In genomic region chr11:72566816-72567338, GRCm38 (mm10) we compare ENCODE assay signal across 17 mouse cellular contexts. TPM values are rescaled to one million over a fixed set of nuclear protein-coding genes. Genes with fewer than 3 reads are reported as not detected.
A peak's percentile ranks its signal among the peaks of the same experiment; 100 is the strongest.
DNase-seq lines count a peak whose midpoint lies in the region; ATAC-seq lines count a peak whose summit lies in the region.
"Had no signal": no experiment of that assay in that cellular context is flagged by ENCODE, and none has a peak within 500 bp of the region (broad histone marks: within the 10 kb centered on the region; RNA-seq: fewer than 3 reads in every experiment).

No protein-coding gene starts in this region.

- H3K4me1 ChIP-seq in kidney, embryonic 16.5 days (ENCODE audit: insufficient read depth, low read length): peaks cover 11% of the 10 kb centered on the region
- H3K4me1 ChIP-seq in hindbrain, embryonic 12.5 days: no peaks in the 10 kb centered on the region
- H3K4me1 ChIP-seq: limb, embryonic 10.5 days; midbrain, embryonic 15.5 days; neural tube, embryonic 13.5 days had no signal

- peak; percentile 50 for ATAC-seq in kidney, embryonic 16.5 days (ENCODE audit: low FRiP score, low TSS enrichment)
- peak; percentile 86 for ATAC-seq in frontal cortex, adult (ENCODE audit: low TSS enrichment)
- ATAC-seq in hindbrain, embryonic 12.5 days (ENCODE audit: low FRiP score): no peak
- ATAC-seq: activated CD4-positive, CD25-positive, alpha-beta regulatory T cell, adult 4 months; midbrain, embryonic 15.5 days had no signal

- peak overlapping the region; percentile 13; the same call in 1 of the 2 replicates for H3K4me2 ChIP-seq in kidney, embryonic 16.5 days (replicated peaks; ENCODE audit: low read depth, low read length)
- no peak overlapping the region for H3K4me2 ChIP-seq in hindbrain, embryonic 12.5 days (replicated peaks)
- H3K4me2 ChIP-seq: midbrain, embryonic 15.5 days; neural tube, embryonic 13.5 days had no signal

- no peak for DNase-seq in kidney, adult 18-20 months
- DNase-seq in layer of hippocampus, postnatal 10 days (ENCODE audit: low spot score in 2 of 2): peak; percentile 41 to 63
- peak; percentile 81 to 89 for DNase-seq in left cerebral cortex, postnatal 36 days (ENCODE audit: low spot score in 2 of 2)
- no peak for DNase-seq in heart, postnatal 4 days
- no peak for DNase-seq in cerebellum, postnatal 10 days
- DNase-seq: B cell, adult 2 months; cerebellum, adult 18-20 months; thymus, postnatal 25 days had no signal

- H3K27me3 ChIP-seq in kidney, embryonic 16.5 days (ENCODE audit: insufficient read depth, low read length): no peaks in the 10 kb centered on the region
- peaks cover 5% of the 10 kb centered on the region for H3K27me3 ChIP-seq in hindbrain, embryonic 12.5 days
- H3K27me3 ChIP-seq: midbrain, embryonic 15.5 days had no signal

- no peak overlapping the region for H3K27ac ChIP-seq in kidney, embryonic 16.5 days (ENCODE audit: low read length)
- H3K27ac ChIP-seq in hindbrain, embryonic 12.5 days: no peak overlapping the region
- H3K27ac ChIP-seq: embryonic facial prominence, embryonic 10.5 days; limb, embryonic 10.5 days; macrophage; midbrain, embryonic 15.5 days; neural tube, embryonic 13.5 days had no signal

- WGBS in kidney, embryonic 16.5 days: 20% methylated on average over 10 of the region's 10 CpGs
- WGBS in hindbrain, embryonic 12.5 days: 36% methylated on average over 10 of the region's 10 CpGs

- no peaks in the 10 kb centered on the region for H3K36me3 ChIP-seq in kidney, embryonic 16.5 days (ENCODE audit: insufficient read depth, low read length)
- H3K36me3 ChIP-seq in hindbrain, embryonic 12.5 days: no peaks in the 10 kb centered on the region
- H3K36me3 ChIP-seq: embryonic facial prominence, embryonic 10.5 days; limb, embryonic 10.5 days; midbrain, embryonic 15.5 days; neural tube, embryonic 13.5 days had no signal

- intact Hi-C loops in left cerebral cortex, postnatal 36 days (cut with DNase I): loop anchor here (2.0 kb wide), 1 partner anchor 74 kb away; no protein-coding TSS in a partner anchor

- H3K9ac ChIP-seq in kidney, embryonic 16.5 days (replicated peaks; ENCODE audit: low read length): no peak overlapping the region
- no peak overlapping the region for H3K9ac ChIP-seq in hindbrain, embryonic 12.5 days
- H3K9ac ChIP-seq: midbrain, embryonic 15.5 days; neural tube, embryonic 13.5 days had no signal

- H3K4me3 ChIP-seq in kidney, embryonic 16.5 days (ENCODE audit: low read length): no peak overlapping the region
- H3K4me3 ChIP-seq in hindbrain, embryonic 12.5 days: no peak overlapping the region
- H3K4me3 ChIP-seq: embryonic facial prominence, embryonic 10.5 days; limb, embryonic 10.5 days; midbrain, embryonic 15.5 days; neural tube, embryonic 13.5 days had no signal

- H3K9me3 ChIP-seq in kidney, embryonic 16.5 days (ENCODE audit: low read length): no peaks in the 10 kb centered on the region
- no peaks in the 10 kb centered on the region for H3K9me3 ChIP-seq in hindbrain, embryonic 12.5 days (replicated peaks)
- H3K9me3 ChIP-seq: embryonic facial prominence, embryonic 10.5 days; limb, embryonic 10.5 days; midbrain, embryonic 15.5 days; neural tube, embryonic 13.5 days had no signal

RNA-seq across cellular contexts. Expression of gene Spns3, which starts 16.6 kb away (rescaled TPM):
- polyA plus RNA-seq in kidney, embryonic 16.5 days (2015; fragmentation: Nextera tagmentation; extraction: Ambion mirVana): 0.27 and 0.32 TPM in 2 replicates
- total RNA-seq in layer of hippocampus, postnatal 10 days (2021): under 1 TPM; 0.18 to 0.22 TPM
- under 1 TPM; 0.17 to 0.57 TPM for total RNA-seq in left cerebral cortex, postnatal 36 days (2021)
- polyA plus RNA-seq in hindbrain, embryonic 12.5 days (2016; fragmentation: Nextera tagmentation; extraction: Ambion mirVana): 0.15 TPM in 1 of 2 replicates, not detected in the other
- under 1 TPM in 1 of 2 experiments, not detected in 1; 0.12 TPM for total RNA-seq in heart, postnatal 4 days (2021)
- polyA plus RNA-seq: macrophage; midbrain, embryonic 15.5 days had no signal

RNA-seq across cellular contexts. Expression of gene Ube2g1, which starts 40.2 kb away (rescaled TPM):
- polyA plus RNA-seq in kidney, embryonic 16.5 days (2015; fragmentation: Nextera tagmentation; extraction: Ambion mirVana): 65.8 and 67.1 TPM in 2 replicates
- total RNA-seq in layer of hippocampus, postnatal 10 days (2021): 10 to 100 TPM; 50.4 to 52.6 TPM
- total RNA-seq in left cerebral cortex, postnatal 36 days (2021): 10 to 100 TPM; 50.7 to 59.0 TPM
- polyA plus RNA-seq in hindbrain, embryonic 12.5 days (2016; fragmentation: Nextera tagmentation; extraction: Ambion mirVana): 115 and 123 TPM in 2 replicates
- 10 to 100 TPM; 57.8 to 62.5 TPM for total RNA-seq in heart, postnatal 4 days (2021)

Comparison
In these comparisons a context has a peak if more than half of its experiments do, and no peak if none do; other contexts are left out.
1. DNase-seq: peak in layer of hippocampus, postnatal 10 days (2 of 2) and left cerebral cortex, postnatal 36 days (2 of 2); none in kidney, adult 18-20 months (single experiment), heart, postnatal 4 days (single experiment) and cerebellum, postnatal 10 days (0 of 2).